Mouse (Mus musculus) bone marrow, adult 2 months (tissue): ENCODE data around the gene Rab20. TPM values are rescaled to one million over a fixed set of nuclear protein-coding genes. Genes with fewer than 3 reads are reported as not detected.

Source experiments
- H3K27ac ChIP-seq: fragments of 200-500 bp; 2 replicates; pipeline ENCODE4 v1.5.1; 2012; ENCODE audit warnings: low read depth, mild to moderate bottlenecking, control low read depth, inconsistent platforms, low read length; ENCODE audit not compliant: control insufficient read depth, poor library complexity, insufficient read depth
- H3K4me1 ChIP-seq: fragments of 200-500 bp; 2 replicates; pipeline ENCODE4 v1.6.1; 2011; ENCODE audit warnings: low read length; ENCODE audit not compliant: control insufficient read depth, insufficient read depth
- H3K4me3 ChIP-seq: fragments of 200-500 bp; replicated peaks from 2 replicates; pipeline ENCODE3; 2011; ENCODE audit warnings: mild to moderate bottlenecking, low read depth, low read length, control low read depth; ENCODE audit not compliant: control insufficient read depth
- CTCF ChIP-seq: fragments of 200-500 bp; IDR thresholded peaks from 2 replicates; pipeline ENCODE4 v1.5.1; 2011; ENCODE audit warnings: low read length, control low read depth; ENCODE audit not compliant: control insufficient read depth, insufficient read depth
- POLR2A ChIP-seq: fragments of 200-500 bp; IDR thresholded peaks from 2 replicates; pipeline ENCODE4 v1.6.1; 2011; ENCODE audit warnings: low read depth, mild to moderate bottlenecking, control low read depth, low read length, borderline replicate concordance; ENCODE audit not compliant: control insufficient read depth
- WGBS: fragments of 180-500 bp; shearing (Covaris S2); methylation state at CpG from one replicate; pipeline ENCODE4 v1.1.7; 2018; 5-methylcytosine and 5-hydroxymethylcytosine counted together
- polyA plus RNA-seq: library from polyadenylated mRNA; stranded (reverse); fragments of >200 nt; gene quantifications from 2 replicates; pipeline ENCODE4 v1.2.4, GENCODE M21; 2011; ENCODE audit warnings: low replicate concordance; ENCODE audit not compliant: missing spikeins, insufficient read depth, insufficient read length

The Rab20 gene
- polyA plus RNA-seq, 1 experiment, result 6.2 TPM

GRCm38 (mm10) chr8:11463541-11463888, 15.0 kb downstream of the Rab20 start:
- peaks cover 12% of the 10 kb centered on the region; the same call in 1 of the 2 replicates for H3K4me1 ChIP-seq
- TF ChIP-seq CTCF (no peak), POLR2A (no peak)
- 43% methylated on average over 2 of the region's 2 CpGs for WGBS
- peak overlapping the region; percentile 50 for H3K27ac ChIP-seq
- H3K4me3 ChIP-seq, result no peak overlapping the region

GRCm38 (mm10) chr8:11462641-11463040, 15.9 kb downstream of the Rab20 start:
- WGBS, result 87% methylated on average over 4 of the region's 4 CpGs
- Histone ChIP-seq H3K4me3 (no peak overlapping the region), H3K4me1 (peaks cover 12% of the 10 kb centered on the region; the same call in 1 of the 2 replicates), H3K27ac (no peak overlapping the region)
- TF ChIP-seq CTCF (no peak), POLR2A (no peak)

DNA sequence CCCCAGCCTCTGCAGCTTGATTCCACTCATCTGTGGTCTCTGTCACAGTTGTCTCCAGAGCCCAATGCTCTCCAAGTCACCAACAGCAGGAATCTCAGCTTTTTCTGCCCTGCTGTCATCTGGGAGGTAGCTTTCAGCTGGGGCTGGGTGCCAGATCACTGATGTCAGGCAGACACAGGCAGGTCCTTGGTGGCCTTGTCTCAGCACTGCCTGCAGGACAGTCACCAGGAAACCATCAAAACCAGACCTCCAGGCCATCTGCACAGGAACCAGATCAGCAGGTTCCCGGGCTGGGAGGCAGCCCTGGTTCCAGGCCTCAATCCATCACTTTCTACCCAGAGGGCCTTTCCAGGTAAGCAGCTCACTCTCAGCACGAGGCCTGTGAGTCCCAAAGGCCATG, 16.7 kb downstream of the Rab20 start:
- no peak overlapping the region for H3K4me3 ChIP-seq
- TF ChIP-seq POLR2A, result no peak
- TF ChIP-seq CTCF, result no peak
- H3K4me1 ChIP-seq, result peaks cover 12% of the 10 kb centered on the region; the same call in 1 of the 2 replicates
- no peak overlapping the region for H3K27ac ChIP-seq
- 50% methylated on average over 2 of the region's 2 CpGs for WGBS

DNA sequence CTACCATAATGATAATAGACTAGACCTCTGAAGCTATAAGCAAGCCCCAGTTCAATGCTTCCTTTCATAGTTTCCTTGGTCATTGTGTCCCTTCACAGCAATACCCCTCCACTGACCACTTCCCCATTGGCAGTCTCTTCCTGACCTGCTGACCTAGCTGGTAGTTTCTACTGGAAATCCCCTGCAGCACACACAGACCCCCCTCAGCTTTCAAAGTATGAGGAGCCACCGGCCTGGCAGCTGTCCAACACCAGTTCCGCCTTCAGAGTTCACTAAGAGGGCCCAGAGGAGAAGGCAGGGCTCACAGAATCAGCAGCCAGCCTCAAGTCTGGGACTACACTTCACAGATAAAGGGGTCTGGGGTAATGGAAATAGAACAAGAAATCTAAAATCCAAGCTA, 17.6 kb downstream of the Rab20 start:
- Histone ChIP-seq H3K27ac (no peak overlapping the region), H3K4me1 (peaks cover 12% of the 10 kb centered on the region; the same call in 1 of the 2 replicates)
- WGBS, result 11% methylated on average over 2 of the region's 2 CpGs

GRCm38 (mm10) chr8:11459016-11459415, 19.5 kb downstream of the Rab20 start:
- Histone ChIP-seq H3K27ac (no peak overlapping the region), H3K4me1 (peaks cover 7% of the 10 kb centered on the region; the same call in 1 of the 2 replicates), H3K4me3 (no peak overlapping the region)
- WGBS, result 78% methylated on average over 5 of the region's 5 CpGs
- TF ChIP-seq CTCF (no peak), POLR2A (no peak)

More for the DNA sequence above, 17.6 kb downstream of the Rab20 start:
- H3K4me3 ChIP-seq, result no peak overlapping the region
- TF ChIP-seq CTCF (no peak), POLR2A (no peak)

DNA sequence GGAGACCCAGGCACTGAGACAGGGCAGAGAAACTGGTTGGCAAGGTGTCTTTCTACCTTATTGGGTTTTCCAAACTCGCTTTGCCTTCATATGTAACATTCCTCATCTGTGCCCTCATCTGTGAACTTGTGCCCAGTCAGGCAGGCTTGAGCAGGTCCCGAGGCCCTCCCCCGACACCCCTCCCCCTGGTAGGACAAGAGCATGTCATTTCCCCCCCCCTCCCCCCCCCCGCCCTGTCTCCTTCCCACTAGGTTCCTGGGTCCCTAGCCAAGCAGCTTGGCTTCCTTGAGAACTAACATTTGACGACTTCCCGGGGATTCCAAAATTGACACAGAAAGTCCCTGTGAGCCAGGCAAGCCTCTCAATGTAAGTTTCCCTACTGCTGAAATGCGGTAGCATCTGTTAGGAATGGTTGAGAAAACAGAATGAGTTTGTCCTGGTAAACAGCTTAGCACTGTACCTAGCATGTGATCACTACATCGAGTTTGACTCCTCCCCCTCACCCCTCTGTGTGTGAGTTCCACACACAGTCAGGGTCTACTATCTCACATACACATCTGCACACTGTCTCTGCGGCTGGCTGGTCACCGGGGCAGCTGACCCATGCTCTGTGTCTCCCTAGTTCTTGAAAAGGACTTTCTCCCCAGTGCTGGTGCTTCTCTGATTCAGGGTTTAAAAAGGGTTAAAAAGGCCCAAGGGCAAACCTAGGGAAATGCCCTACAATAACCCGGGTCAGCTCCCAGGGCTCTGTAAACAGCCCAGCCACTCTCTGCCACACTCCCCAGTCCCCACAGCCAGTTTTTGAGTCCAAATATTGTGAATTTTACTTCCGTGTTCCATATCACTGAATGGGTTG, 20.3 kb downstream of the Rab20 start:
- H3K4me1 ChIP-seq, result peaks cover 4% of the 10 kb centered on the region; the same call in 1 of the 2 replicates
- no peak overlapping the region for H3K27ac ChIP-seq
- 63% methylated on average over 12 of the region's 12 CpGs for WGBS
- no peak overlapping the region for H3K4me3 ChIP-seq
- TF ChIP-seq POLR2A (no peak), CTCF (no peak)

DNA sequence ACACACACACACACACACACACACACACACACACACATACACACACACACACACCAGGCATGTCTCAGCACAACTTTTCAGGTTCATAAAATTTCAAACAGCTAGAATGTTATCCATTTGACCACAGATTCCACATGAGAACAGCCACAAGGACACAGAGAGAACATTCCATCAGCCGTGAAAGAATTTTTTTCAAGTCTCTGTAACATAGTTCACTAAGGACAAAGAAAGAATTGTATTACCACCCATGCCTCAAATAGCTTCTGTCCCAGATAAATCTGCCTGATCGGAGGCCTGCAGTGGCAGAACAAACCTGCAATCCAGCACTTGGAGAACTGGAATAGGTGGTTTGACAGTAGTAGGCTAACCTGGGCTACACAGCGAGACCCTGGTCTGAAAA, 21.2 kb downstream of the Rab20 start:
- WGBS, result 85% methylated on average over 3 of the region's 3 CpGs
- Histone ChIP-seq H3K4me1 (peaks cover 5% of the 10 kb centered on the region; the same call in 1 of the 2 replicates), H3K27ac (no peak overlapping the region), H3K4me3 (no peak overlapping the region)
- TF ChIP-seq POLR2A (no peak), CTCF (no peak)

DNA sequence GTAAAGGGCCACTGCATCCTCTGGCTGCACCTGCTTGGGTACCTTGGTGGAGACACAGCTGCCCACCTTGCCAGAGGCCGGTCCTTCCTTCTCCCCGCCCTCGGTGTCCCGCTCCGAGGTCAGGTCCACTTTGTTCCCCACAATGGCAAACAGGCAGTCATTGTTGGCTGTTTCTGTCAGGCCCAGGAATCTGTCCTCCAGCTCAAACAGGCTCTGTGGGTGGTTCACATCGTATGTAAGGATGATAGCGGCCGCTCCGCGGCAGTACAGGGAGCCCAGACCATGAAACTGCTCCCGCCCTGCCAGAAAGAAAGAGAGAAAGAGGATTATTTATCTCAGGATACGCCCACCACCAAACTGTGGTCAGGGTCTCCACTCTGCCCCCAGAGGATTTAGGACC, 24.3 kb downstream of the Rab20 start:
- no peak for TF ChIP-seq POLR2A
- no peak for TF ChIP-seq CTCF
- H3K4me1 ChIP-seq, result peaks cover 10% of the 10 kb centered on the region
- 89% methylated on average over 12 of the region's 12 CpGs for WGBS
- H3K4me3 ChIP-seq, result no peak overlapping the region
- no peak overlapping the region for H3K27ac ChIP-seq

DNA sequence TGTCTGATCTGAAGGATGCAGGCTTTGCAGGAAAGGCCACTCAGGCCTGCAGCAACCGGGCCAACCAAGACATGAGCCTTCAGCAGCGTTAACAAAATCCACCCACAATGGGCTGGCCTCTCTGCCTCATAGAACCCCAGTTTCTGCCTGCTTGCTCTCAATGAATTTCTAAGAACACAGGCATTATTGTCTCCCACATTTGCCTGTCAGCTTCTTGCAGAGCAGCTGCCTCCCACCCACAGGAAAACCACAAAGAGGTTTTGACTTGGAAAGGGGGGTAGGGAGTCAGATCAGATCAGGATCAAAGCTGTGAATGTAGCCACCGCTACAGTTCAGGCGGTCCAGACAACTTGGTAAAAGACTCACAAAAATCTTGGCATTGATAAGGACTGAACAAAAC, 25.5 kb downstream of the Rab20 start:
- Histone ChIP-seq H3K4me1 (peaks cover 10% of the 10 kb centered on the region), H3K4me3 (no peak overlapping the region), H3K27ac (peak overlapping the region; percentile 84)
- TF ChIP-seq POLR2A (no peak), CTCF (no peak)
- WGBS, result 4% methylated on average over 4 of the region's 4 CpGs
